Mouse (Mus musculus) adipocyte (in vitro differentiated cells): ENCODE results near the gene Dnah8.
A peak's percentile ranks its signal among the peaks of the same experiment; 100 is the strongest.

Experiments used
- DNase-seq: peaks from one replicate; pipeline ENCODE4 v3.0.0-alpha.2; 2016; ENCODE audit warnings: low spot score

The Dnah8 gene

GRCm38 (mm10) chr17:30819134-30819533 lies 195.0 kb downstream of the Dnah8 start:
- no peak for DNase-seq

- DNase-seq: peak; percentile 18
Observed at GRCm38 (mm10) chr17:30821115-30821514, 197.0 kb downstream of the Dnah8 start.

GRCm38 (mm10) chr17:30824473-30824872 lies 200.3 kb downstream of the Dnah8 start:
- no peak for DNase-seq

GRCm38 (mm10) chr17:30825731-30826304 lies 201.7 kb downstream of the Dnah8 start:
- DNase-seq: no peak

- DNase-seq: no peak
Observed at GRCm38 (mm10) chr17:30831170-30831569, 207.0 kb downstream of the Dnah8 start.

- DNase-seq: no peak
Observed at GRCm38 (mm10) chr17:30835419-30835818, 211.3 kb downstream of the Dnah8 start.

GRCm38 (mm10) chr17:30837031-30837430 lies 212.9 kb downstream of the Dnah8 start:
- DNase-seq: no peak

- DNase-seq: no peak
Observed at GRCm38 (mm10) chr17:30840046-30840445, 215.9 kb downstream of the Dnah8 start.

- no peak for DNase-seq
Observed at GRCm38 (mm10) chr17:30842312-30842711, 218.2 kb downstream of the Dnah8 start.

- DNase-seq: peak; percentile 40
Observed at GRCm38 (mm10) chr17:30844321-30844791, 220.2 kb downstream of the Dnah8 start.

- no peak for DNase-seq
Observed at GRCm38 (mm10) chr17:30847498-30847897, 223.3 kb downstream of the Dnah8 start.

GRCm38 (mm10) chr17:30848086-30848485 lies 223.9 kb downstream of the Dnah8 start:
- DNase-seq: no peak

- DNase-seq: no peak
Observed at GRCm38 (mm10) chr17:30848804-30849203, 224.7 kb downstream of the Dnah8 start.

GRCm38 (mm10) chr17:30849813-30850212 lies 225.7 kb downstream of the Dnah8 start:
- no peak for DNase-seq

GRCm38 (mm10) chr17:30852345-30852744 lies 228.2 kb downstream of the Dnah8 start:
- no peak for DNase-seq

- no peak for DNase-seq
Observed at GRCm38 (mm10) chr17:30857347-30857746, 233.2 kb downstream of the Dnah8 start.

- no peak for DNase-seq
Observed at GRCm38 (mm10) chr17:30858586-30859259, 234.6 kb downstream of the Dnah8 start.

- DNase-seq: no peak
Observed at GRCm38 (mm10) chr17:30859989-30860585, 235.9 kb downstream of the Dnah8 start.

GRCm38 (mm10) chr17:30860606-30861005 lies 236.5 kb downstream of the Dnah8 start:
- no peak for DNase-seq

- no peak for DNase-seq
Observed at GRCm38 (mm10) chr17:30866281-30866680, 242.1 kb downstream of the Dnah8 start.

- no peak for DNase-seq
Observed at GRCm38 (mm10) chr17:30866966-30867365, 242.8 kb downstream of the Dnah8 start.

- no peak for DNase-seq
Observed at GRCm38 (mm10) chr17:30871040-30871439, 246.9 kb downstream of the Dnah8 start.

GRCm38 (mm10) chr17:30874276-30874675 lies 250.1 kb downstream of the Dnah8 start:
- DNase-seq: no peak
